Mouse (Mus musculus): ENCODE measurements around the gene Man1b1.

DNA sequence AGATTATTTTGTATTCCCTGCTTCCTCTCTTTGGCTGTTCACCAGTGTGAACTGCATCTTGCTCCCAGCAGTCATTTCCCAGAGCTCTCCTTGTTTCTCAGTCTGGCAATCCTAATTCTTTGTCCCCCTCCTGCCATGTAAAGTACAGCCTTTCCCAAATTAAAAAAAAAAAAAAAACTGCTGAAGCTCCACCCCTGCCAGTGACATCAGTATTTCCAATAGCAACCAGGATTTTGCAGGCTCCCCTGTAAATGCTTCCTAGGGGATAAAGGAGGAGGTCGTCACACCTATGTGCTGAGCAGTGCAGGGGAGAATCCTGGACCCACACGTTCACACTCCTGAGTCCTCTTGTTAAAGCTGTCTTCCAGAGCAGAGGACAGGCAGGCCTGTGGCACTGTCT, 12.1 kb upstream of the Man1b1 start:
- no peak for TF ChIP-seq NANOG (IDR thresholded peaks at IDR 0.05; ENCODE audit: borderline replicate concordance, low read length)
- no peak for TF ChIP-seq CTCF (conservative IDR thresholded peaks at IDR 0.05; ENCODE audit: low read length)
- TF ChIP-seq POU5F1 (IDR thresholded peaks at IDR 0.05; ENCODE audit: borderline replicate concordance, low read length) = no peak
